Mouse (Mus musculus): Measurements from ENCODE around the gene Hoxd1. TPM values are rescaled to one million over a fixed set of nuclear protein-coding genes. Genes with fewer than 3 reads are reported as not detected.
A peak's percentile ranks its signal among the peaks of the same experiment; 100 is the strongest.

Gene Hoxd1
- polyA plus RNA-seq, 1 experiment from 2014 or later = not detected

- 27% methylated on average over 7 of the region's 7 CpGs for WGBS
- Histone ChIP-seq H3K4me3 (ENCODE audit: low read length) (no peak overlapping the region), H3K9ac (ENCODE audit: low read length) (no peak overlapping the region), H3K4me1 (replicated peaks; ENCODE audit: control insufficient read depth, insufficient read depth, low read length) (no peaks in the 10 kb centered on the region), H3K9me3 (ENCODE audit: control insufficient read depth, low read length) (no peaks in the 10 kb centered on the region), H3K4me2 (ENCODE audit: low read depth, low read length) (no peak overlapping the region), H3K27me3 (ENCODE audit: control insufficient read depth, insufficient read depth, low read depth, low read length) (no peaks in the 10 kb centered on the region), H3K27ac (ENCODE audit: low read length) (no peak overlapping the region), H3K36me3 (ENCODE audit: control insufficient read depth, insufficient read depth, low read length) (no peaks in the 10 kb centered on the region)
- ATAC-seq (ENCODE audit: low read depth) = no peak
Observed at GRCm38 (mm10) chr2:74795531-74795930, 32.8 kb downstream of the Hoxd1 start.

DNA sequence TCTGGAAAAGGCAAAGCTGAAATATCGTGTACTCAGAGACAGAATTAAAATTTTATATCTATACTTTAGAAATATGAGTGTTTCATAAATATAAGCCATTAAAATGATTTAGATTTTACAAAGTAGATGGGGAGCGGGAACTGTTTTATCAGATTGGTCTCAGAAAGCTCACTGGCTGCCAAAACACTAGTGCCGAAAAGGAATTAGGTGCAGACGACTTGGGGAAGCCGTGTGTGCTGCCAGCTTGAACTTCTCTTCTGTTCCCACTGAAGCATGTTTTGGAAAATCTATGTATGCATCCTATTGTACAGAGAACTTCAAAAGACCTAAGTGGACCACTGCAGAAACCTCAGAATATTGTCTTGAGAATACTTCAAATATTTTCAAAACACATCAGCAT lies 45.7 kb downstream of the Hoxd1 start:
- Histone ChIP-seq H3K4me1 (replicated peaks; ENCODE audit: control insufficient read depth, insufficient read depth, low read length) (no peaks in the 10 kb centered on the region), H3K9me3 (ENCODE audit: control insufficient read depth, low read length) (no peaks in the 10 kb centered on the region), H3K27me3 (ENCODE audit: control insufficient read depth, insufficient read depth, low read depth, low read length) (no peaks in the 10 kb centered on the region), H3K4me2 (ENCODE audit: low read depth, low read length) (no peak overlapping the region), H3K9ac (ENCODE audit: low read length) (no peak overlapping the region), H3K4me3 (ENCODE audit: low read length) (no peak overlapping the region), H3K27ac (ENCODE audit: low read length) (no peak overlapping the region), H3K36me3 (ENCODE audit: control insufficient read depth, insufficient read depth, low read length) (no peaks in the 10 kb centered on the region)
- 40% methylated on average over 5 of the region's 5 CpGs for WGBS
- peak; percentile 41; the same call in 1 of the 2 replicates for ATAC-seq (ENCODE audit: low read depth)

MicroRNA genes within 50 kb of the gene (microRNA counts, 519-probe panel; counts per million panel counts)
- microRNA mmu-miR-10b = 2,416 counts per million, percentile 42 among the panel's probes with 10 or more counts

Small RNAs within 50 kb of the gene (microRNA-seq; reads per million reads assigned to microRNA genes)
- gene Mir10b = 1,093 reads per million, percentile 74 among the genes with 10 or more reads in this experiment

Other genes starting within 250 kb of the Hoxd1 start
- gene Lnpk, start 183.5 kb upstream of the Hoxd1 start, polyA plus RNA-seq (2015; fragmentation: Nextera tagmentation; extraction: Ambion mirVana) = 21.2 and 25.2 TPM in 2 replicates
- gene Evx2, start 103.4 kb upstream of the Hoxd1 start, polyA plus RNA-seq (2015; fragmentation: Nextera tagmentation; extraction: Ambion mirVana) = not detected in 2 replicates
- gene Hoxd13, start 94.7 kb upstream of the Hoxd1 start, polyA plus RNA-seq (2015; fragmentation: Nextera tagmentation; extraction: Ambion mirVana) = not detected in 2 replicates
- gene Hoxd12, start 88.0 kb upstream of the Hoxd1 start, polyA plus RNA-seq (2015; fragmentation: Nextera tagmentation; extraction: Ambion mirVana) = not detected in 2 replicates
- gene Hoxd11, start 83.4 kb upstream of the Hoxd1 start, polyA plus RNA-seq (2015; fragmentation: Nextera tagmentation; extraction: Ambion mirVana) = not detected in 2 replicates
- gene Hoxd10, start 71.1 kb upstream of the Hoxd1 start, polyA plus RNA-seq (2015; fragmentation: Nextera tagmentation; extraction: Ambion mirVana) = 0.19 TPM in 1 of 2 replicates, not detected in the other
- gene Hoxd9, start 65.3 kb upstream of the Hoxd1 start, polyA plus RNA-seq (2015; fragmentation: Nextera tagmentation; extraction: Ambion mirVana) = 0.31 TPM in 2 replicates
- 0.20 and 0.39 TPM in 2 replicates for gene Hoxd8, start 58.4 kb upstream of the Hoxd1 start, polyA plus RNA-seq (2015; fragmentation: Nextera tagmentation; extraction: Ambion mirVana)
- gene Hoxd3, start 51.1 kb upstream of the Hoxd1 start, polyA plus RNA-seq (2015; fragmentation: Nextera tagmentation; extraction: Ambion mirVana) = 0.23 and 0.39 TPM in 2 replicates
- gene Hoxd4, start 51.1 kb upstream of the Hoxd1 start, polyA plus RNA-seq (2015; fragmentation: Nextera tagmentation; extraction: Ambion mirVana) = not detected in 2 replicates
- not detected in 2 replicates for gene Gm28230, start 36.3 kb upstream of the Hoxd1 start, polyA plus RNA-seq (2015; fragmentation: Nextera tagmentation; extraction: Ambion mirVana)
- gene Mtx2, start 62.8 kb downstream of the Hoxd1 start, polyA plus RNA-seq (2015; fragmentation: Nextera tagmentation; extraction: Ambion mirVana) = 90.9 and 107 TPM in 2 replicates